Mouse (Mus musculus): ENCODE results near the gene Gsap.
"Not testable (repeated sequence)": the region's sequence is repeated elsewhere in the genome, so short reads cannot be mapped to it uniquely, and the experiment has no call there.

GRCm38 (mm10) chr5:21183046-21183445 lies 3.0 kb upstream of the Gsap start:
- not testable (repeated sequence) for TF ChIP-seq GATA1 (IDR thresholded peaks at IDR 0.05; ENCODE audit: borderline replicate concordance, low read length); FLI1 (IDR thresholded peaks at IDR 0.05; ENCODE audit: low read length)

Data from megakaryocyte, embryonic 14.5 days (primary cell).